Mouse (Mus musculus): ENCODE measurements around the gene Fam168a.

DNA sequence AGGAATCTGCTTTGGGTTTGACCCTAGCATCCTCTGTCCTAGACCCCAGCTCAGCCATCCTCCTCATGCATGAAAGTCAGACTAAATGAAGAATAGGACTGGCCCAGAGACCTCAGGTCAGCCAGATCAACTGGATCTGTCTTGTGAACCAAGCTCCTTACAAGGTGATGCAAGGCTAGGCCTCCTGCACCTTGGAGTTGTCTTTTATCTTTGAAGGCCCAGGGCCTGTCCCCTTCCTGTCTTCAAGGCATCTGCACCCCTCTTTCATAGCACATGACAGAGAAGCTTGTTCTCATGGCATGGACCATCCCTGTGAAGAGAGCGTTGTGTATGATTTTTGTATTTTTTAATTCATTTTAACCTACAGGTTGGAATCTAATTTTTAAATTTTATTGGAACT, 134.5 kb downstream of the Fam168a start:
- TF ChIP-seq CTCF (IDR thresholded peaks at IDR 0.05): no peak
- no peak for TF ChIP-seq POLR2A (IDR thresholded peaks at IDR 0.05; ENCODE audit: insufficient read depth, low read depth, low read length)
- TF ChIP-seq EP300 (IDR thresholded peaks at IDR 0.05; ENCODE audit: insufficient read depth, low read depth, low read length): no peak
